Mouse (Mus musculus): ENCODE results near the gene Vstm2l.

- TF ChIP-seq CTCF (IDR thresholded peaks at IDR 0.05; ENCODE audit: control insufficient read depth, insufficient read depth, insufficient replicate concordance, low read depth, low read length) (no peak), POLR2A (IDR thresholded peaks at IDR 0.05; ENCODE audit: control insufficient read depth, low read depth, low read length) (no peak)
Observed at GRCm38 (mm10) chr2:157970124-157970523, 55.7 kb downstream of the Vstm2l start.
